Mouse (Mus musculus) gonadal fat pad, adult 2 months (tissue): ENCODE measurements around the gene Htr3a. TPM values are rescaled to one million over a fixed set of nuclear protein-coding genes. Genes with fewer than 3 reads are reported as not detected.

Experiments
- DNase-seq: peaks from one replicate; pipeline ENCODE4 v3.0.0-alpha.2; 2012; ENCODE audit warnings: low read depth
- polyA plus RNA-seq: library from polyadenylated mRNA; depleted of rRNA; stranded (reverse); fragments of >200 nt; gene quantifications from 2 replicates; pipeline ENCODE4 v1.2.3, GENCODE M21; 2012; rRNA removed

Gene Htr3a
- not detected in 2 replicates for polyA plus RNA-seq

GRCm38 (mm10) chr9:48910885-48911537 is at the start of gene Htr3a:
TSS of gene Htr3a (minus strand) at chr9:48911099.
- no peak for DNase-seq

GRCm38 (mm10) chr9:48947565-48947964 is 36.7 kb upstream of the Htr3a start:
- no peak for DNase-seq

GRCm38 (mm10) chr9:48942349-48942748 is 31.4 kb upstream of the Htr3a start:
- no peak for DNase-seq

- DNase-seq = no peak
Measured at GRCm38 (mm10) chr9:48929436-48929835, 18.5 kb upstream of the Htr3a start.

- no peak for DNase-seq
Measured at GRCm38 (mm10) chr9:48928781-48929180, 17.9 kb upstream of the Htr3a start.

- no peak for DNase-seq
Measured at GRCm38 (mm10) chr9:48916011-48916788, 5.3 kb upstream of the Htr3a start.

- DNase-seq = no peak
Measured at GRCm38 (mm10) chr9:48904421-48904820, 6.5 kb downstream of the Htr3a start.

- no peak for DNase-seq
Measured at GRCm38 (mm10) chr9:48903766-48904165, 7.1 kb downstream of the Htr3a start.

GRCm38 (mm10) chr9:48898551-48898950 is 12.3 kb downstream of the Htr3a start:
- no peak for DNase-seq

- no peak for DNase-seq
Measured at GRCm38 (mm10) chr9:48895819-48896536, 14.9 kb downstream of the Htr3a start.

- no peak for DNase-seq
Measured at GRCm38 (mm10) chr9:48894755-48895154, 16.1 kb downstream of the Htr3a start.

GRCm38 (mm10) chr9:48893986-48894385 is 16.9 kb downstream of the Htr3a start:
- DNase-seq = no peak

GRCm38 (mm10) chr9:48889093-48889492 is 21.8 kb downstream of the Htr3a start:
- DNase-seq = no peak

- no peak for DNase-seq
Measured at GRCm38 (mm10) chr9:48872896-48873295, 38.0 kb downstream of the Htr3a start.

- DNase-seq = no peak
Measured at GRCm38 (mm10) chr9:48866523-48867121, 44.3 kb downstream of the Htr3a start.

- no peak for DNase-seq
Measured at GRCm38 (mm10) chr9:48865235-48865634, 45.7 kb downstream of the Htr3a start.

GRCm38 (mm10) chr9:48861481-48861880 is 49.4 kb downstream of the Htr3a start:
- DNase-seq = no peak

GRCm38 (mm10) chr9:48860526-48860845 is 50.4 kb downstream of the Htr3a start:
- DNase-seq = no peak

- DNase-seq = no peak
Measured at GRCm38 (mm10) chr9:48859828-48860525, 50.9 kb downstream of the Htr3a start.

GRCm38 (mm10) chr9:48857944-48858343 is 53.0 kb downstream of the Htr3a start:
- DNase-seq = no peak

GRCm38 (mm10) chr9:48856240-48856639 is 54.7 kb downstream of the Htr3a start:
- no peak for DNase-seq

GRCm38 (mm10) chr9:48849531-48849930 is 61.4 kb downstream of the Htr3a start:
- peak; percentile 66 for DNase-seq
